Mouse (Mus musculus) heart, embryonic 16.5 days (tissue): ENCODE measurements around the gene Atp6v1f. TPM values are rescaled to one million over a fixed set of nuclear protein-coding genes. Genes with fewer than 3 reads are reported as not detected.

Experiments used
- ATAC-seq: fragments of 200-750 bp; cut with Nextera tagmentation; replicated peaks from 2 replicates; pipeline ENCODE4 v1.8.0; 2017; ENCODE audit warnings: moderate number of reproducible peaks; ENCODE audit not compliant: insufficient read depth, low FRiP score; ENCODE audit errors: extremely low read depth
- H3K27ac ChIP-seq: fragments of 300-500 bp; sonication (generic); 2 replicates; pipeline ENCODE4 v1.5.1; 2014; ENCODE audit warnings: mild to moderate bottlenecking, low read length, control low read depth, moderate library complexity
- H3K27me3 ChIP-seq: fragments of 300-500 bp; sonication (generic); 2 replicates; pipeline ENCODE4 v1.6.1; 2014; ENCODE audit warnings: low read length, mixed read lengths; ENCODE audit not compliant: control insufficient read depth, insufficient read depth
- H3K36me3 ChIP-seq: fragments of 300-500 bp; sonication (generic); 2 replicates; pipeline ENCODE4 v1.6.1; 2014; ENCODE audit not compliant: control insufficient read depth, insufficient read depth
- H3K4me1 ChIP-seq: fragments of 300-500 bp; sonication (generic); 2 replicates; pipeline ENCODE4 v1.6.1; 2014; ENCODE audit warnings: low read length, mixed read lengths; ENCODE audit not compliant: control insufficient read depth, insufficient read depth
- H3K4me2 ChIP-seq: fragments of 300-500 bp; sonication (generic); 2 replicates; pipeline ENCODE4 v1.6.1; 2014; ENCODE audit warnings: low read depth, mild to moderate bottlenecking, control low read depth, low read length
- H3K4me3 ChIP-seq: fragments of 300-500 bp; sonication (generic); 2 replicates; pipeline ENCODE4 v1.5.1; 2014; ENCODE audit warnings: mild to moderate bottlenecking, control low read depth, low read length
- H3K9ac ChIP-seq: fragments of 300-500 bp; sonication (generic); 2 replicates; pipeline ENCODE4 v1.6.1; 2014; ENCODE audit warnings: low read length, control low read depth
- H3K9me3 ChIP-seq: fragments of 300-500 bp; sonication (generic); replicated peaks from 2 replicates; pipeline ENCODE4 v1.6.1; 2016; ENCODE audit warnings: low read length; ENCODE audit not compliant: control insufficient read depth
- WGBS: fragments of 180-500 bp; shearing (Covaris S2); extraction: QIAGEN DNeasy Blood & Tissue Kit; methylation state at CpG from one replicate; pipeline ENCODE4 v1.1.7; 2014; 5-methylcytosine and 5-hydroxymethylcytosine counted together
- polyA plus RNA-seq: library from polyadenylated mRNA; unstranded; fragments of >200 nt; fragmentation: Nextera tagmentation; extraction: Ambion mirVana; gene quantifications from 2 replicates; pipeline ENCODE4 v1.2.1, GENCODE M21; 2015

Gene Atp6v1f
- polyA plus RNA-seq, 1 experiment from 2014 or later, result 197 TPM

GRCm38 (mm10) chr6:29482691-29483090 is 15.2 kb downstream of the Atp6v1f start:
- Histone ChIP-seq H3K4me2 (no peak overlapping the region), H3K4me3 (no peak overlapping the region), H3K27me3 (no peaks in the 10 kb centered on the region), H3K4me1 (0 out of 2 replicates have a peak, but pooled peaks cover 4% of the 10 kb centered on the region), H3K36me3 (no peaks in the 10 kb centered on the region), H3K9ac (no peak overlapping the region), H3K27ac (no peak overlapping the region), H3K9me3 (no peaks in the 10 kb centered on the region)
- ATAC-seq, result no peak
- 92% methylated on average over 13 of the region's 13 CpGs for WGBS

DNA sequence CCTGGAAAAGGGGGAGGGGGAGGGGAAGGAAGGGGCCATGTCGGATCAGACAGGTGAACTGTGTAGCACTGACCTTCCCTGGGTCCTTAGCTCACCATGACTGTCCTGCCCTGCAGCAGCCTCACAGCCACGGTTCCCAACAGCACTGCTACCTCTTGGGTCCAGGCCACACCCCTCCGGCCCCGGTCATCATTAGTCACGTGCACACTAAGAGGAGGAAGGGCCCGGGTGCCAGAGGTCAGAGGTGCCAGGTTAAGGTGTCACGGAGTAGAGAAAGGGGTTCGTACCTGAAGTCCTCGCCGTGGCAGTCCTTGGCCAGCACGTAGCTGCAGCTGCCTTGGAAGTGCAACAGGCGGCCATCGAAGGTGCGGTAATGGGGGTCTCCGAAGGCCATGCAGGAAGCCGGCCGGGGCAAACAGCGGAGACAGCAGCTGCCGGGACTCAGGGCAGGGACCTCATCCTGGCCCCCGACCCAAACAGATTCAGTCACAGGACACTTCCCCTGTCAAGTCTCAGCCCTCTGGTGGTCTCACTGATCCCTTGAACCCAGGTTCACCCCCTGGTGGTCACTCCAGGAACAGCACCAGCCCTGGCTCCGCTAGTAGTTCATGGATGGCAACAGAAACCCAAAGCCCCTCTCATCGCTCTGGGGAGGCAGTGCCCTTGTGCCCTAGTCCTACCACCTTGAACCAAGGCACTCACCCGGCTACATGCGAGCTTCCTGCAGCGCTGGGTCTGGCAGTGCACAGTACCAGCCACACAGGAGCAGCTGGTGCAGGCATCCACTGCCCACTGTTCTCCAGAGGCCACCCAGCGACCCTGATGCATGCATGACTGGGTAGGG is 17.4 kb downstream of the Atp6v1f start:
- H3K27ac ChIP-seq, result no peak overlapping the region
- H3K4me3 ChIP-seq, result peak overlapping the region; percentile 55
- 6% methylated on average over 26 of the region's 26 CpGs for WGBS

DNA sequence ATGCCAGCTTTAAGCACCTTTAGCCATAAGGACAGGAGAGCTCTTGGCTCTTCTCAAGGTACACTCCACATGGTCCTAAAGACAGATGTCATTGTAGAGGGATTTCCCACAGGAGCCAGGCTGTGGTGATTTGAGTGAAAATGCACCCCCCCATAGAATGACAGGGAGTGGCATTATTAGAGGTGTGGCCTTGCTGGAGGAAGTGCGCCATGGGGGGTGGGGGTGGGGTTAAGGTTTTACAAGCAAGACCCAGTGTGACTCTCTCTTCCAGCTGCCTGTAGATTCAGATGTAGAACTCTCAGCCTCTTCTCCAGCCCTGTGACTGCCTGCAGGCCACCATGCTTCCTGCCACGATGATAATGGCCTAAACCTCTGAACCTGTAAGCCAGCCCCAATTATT is 18.4 kb downstream of the Atp6v1f start:
- 38% methylated on average over 2 of the region's 2 CpGs for WGBS
- Histone ChIP-seq H3K9me3 (no peaks in the 10 kb centered on the region), H3K4me3 (no peak overlapping the region), H3K27ac (no peak overlapping the region), H3K4me1 (0 out of 2 replicates have a peak, but pooled peaks cover 4% of the 10 kb centered on the region), H3K27me3 (no peaks in the 10 kb centered on the region), H3K9ac (no peak overlapping the region), H3K4me2 (no peak overlapping the region), H3K36me3 (no peaks in the 10 kb centered on the region)
- no peak for ATAC-seq

More for the DNA sequence above, 17.4 kb downstream of the Atp6v1f start:
- peak; percentile 64 for ATAC-seq
- H3K4me2 ChIP-seq, result peak overlapping the region; percentile 93
- 0 out of 2 replicates have a peak, but pooled peaks cover 4% of the 10 kb centered on the region for H3K4me1 ChIP-seq
- no peaks in the 10 kb centered on the region for H3K36me3 ChIP-seq
- H3K9ac ChIP-seq, result peak overlapping the region; percentile 58
- H3K9me3 ChIP-seq, result no peaks in the 10 kb centered on the region
- H3K27me3 ChIP-seq, result no peaks in the 10 kb centered on the region

DNA sequence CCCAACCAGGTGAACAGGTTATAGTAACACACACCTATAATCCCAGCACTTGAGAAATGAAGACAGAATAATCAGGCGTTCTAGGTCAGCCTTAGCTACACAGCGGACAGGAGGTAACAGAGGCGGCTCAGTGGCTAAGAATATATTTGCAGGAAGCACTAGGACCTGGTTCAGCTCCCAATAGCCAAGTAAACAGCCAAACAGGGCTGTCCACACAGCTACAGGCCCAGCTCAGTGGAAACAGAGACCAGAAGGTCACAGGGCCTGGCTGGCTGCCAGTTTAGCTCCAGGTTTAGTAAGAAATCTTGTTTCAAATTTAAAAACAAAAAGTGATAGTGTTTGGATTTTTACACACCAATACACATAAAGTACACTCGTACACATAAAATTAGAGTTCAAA is 26.6 kb downstream of the Atp6v1f start:
- Histone ChIP-seq H3K9me3 (no peaks in the 10 kb centered on the region), H3K4me3 (no peak overlapping the region), H3K9ac (no peak overlapping the region), H3K4me2 (no peak overlapping the region), H3K27me3 (peaks cover 17% of the 10 kb centered on the region), H3K4me1 (no peaks in the 10 kb centered on the region), H3K27ac (no peak overlapping the region), H3K36me3 (no peaks in the 10 kb centered on the region)
- ATAC-seq, result no peak
- WGBS, result 65% methylated on average over 4 of the region's 4 CpGs

GRCm38 (mm10) chr6:29496270-29496669 is 28.8 kb downstream of the Atp6v1f start:
- Histone ChIP-seq H3K9ac (no peak overlapping the region), H3K36me3 (no peaks in the 10 kb centered on the region), H3K4me2 (no peak overlapping the region), H3K4me1 (no peaks in the 10 kb centered on the region), H3K4me3 (no peak overlapping the region), H3K27ac (no peak overlapping the region), H3K27me3 (peaks cover 17% of the 10 kb centered on the region), H3K9me3 (peaks cover 3% of the 10 kb centered on the region; the same call in 1 of the 2 replicates)
- 34% methylated on average over 25 of the region's 25 CpGs for WGBS
- ATAC-seq, result no peak

- no peak overlapping the region for H3K4me3 ChIP-seq
- no peak overlapping the region for H3K4me2 ChIP-seq
- H3K36me3 ChIP-seq, result no peaks in the 10 kb centered on the region
- 25% methylated on average over 2 of the region's 2 CpGs for WGBS
- H3K27me3 ChIP-seq, result peaks cover 17% of the 10 kb centered on the region
- ATAC-seq, result no peak
- H3K9ac ChIP-seq, result no peak overlapping the region
- peaks cover 3% of the 10 kb centered on the region; the same call in 1 of the 2 replicates for H3K9me3 ChIP-seq
- no peaks in the 10 kb centered on the region for H3K4me1 ChIP-seq
- no peak overlapping the region for H3K27ac ChIP-seq
These were observed 30.3 kb downstream of the Atp6v1f start for GRCm38 (mm10) chr6:29497791-29498190.

- WGBS, result 81% methylated on average over 7 of the region's 7 CpGs
- Histone ChIP-seq H3K27ac (no peak overlapping the region), H3K4me1 (no peaks in the 10 kb centered on the region), H3K4me2 (no peak overlapping the region), H3K27me3 (peaks cover 17% of the 10 kb centered on the region), H3K36me3 (no peaks in the 10 kb centered on the region), H3K9me3 (peaks cover 3% of the 10 kb centered on the region; the same call in 1 of the 2 replicates), H3K4me3 (no peak overlapping the region), H3K9ac (no peak overlapping the region)
- no peak for ATAC-seq
These were observed 32.7 kb downstream of the Atp6v1f start for GRCm38 (mm10) chr6:29500177-29500576.

DNA sequence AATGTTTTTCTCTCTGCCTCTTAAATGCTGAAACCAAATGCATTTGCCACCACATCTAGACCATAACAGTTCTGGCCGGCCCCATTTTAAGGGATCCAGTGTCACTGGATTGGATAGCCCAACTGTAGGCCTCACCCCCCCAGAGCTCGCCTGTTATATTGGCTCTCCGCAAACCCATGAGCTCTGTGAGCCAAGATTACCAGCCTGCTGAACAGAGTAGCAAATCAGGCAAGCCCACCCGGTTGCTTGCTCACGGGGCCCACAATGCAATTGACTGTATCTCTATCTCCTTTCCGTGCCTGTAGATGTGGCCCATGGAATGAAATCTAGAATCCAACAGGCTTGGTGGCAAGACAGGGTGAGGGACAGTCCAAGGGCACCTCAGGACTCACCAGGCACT is 33.3 kb downstream of the Atp6v1f start:
- WGBS, result 87% methylated on average over 6 of the region's 6 CpGs
- no peaks in the 10 kb centered on the region for H3K4me1 ChIP-seq
- peaks cover 3% of the 10 kb centered on the region; the same call in 1 of the 2 replicates for H3K9me3 ChIP-seq
- peaks cover 14% of the 10 kb centered on the region for H3K27me3 ChIP-seq
- H3K27ac ChIP-seq, result no peak overlapping the region
- H3K4me2 ChIP-seq, result no peak overlapping the region
- no peak for ATAC-seq
- no peaks in the 10 kb centered on the region for H3K36me3 ChIP-seq
- no peak overlapping the region for H3K9ac ChIP-seq
- H3K4me3 ChIP-seq, result no peak overlapping the region

- Histone ChIP-seq H3K36me3 (no peaks in the 10 kb centered on the region), H3K27ac (no peak overlapping the region), H3K4me3 (no peak overlapping the region), H3K9ac (no peak overlapping the region), H3K27me3 (peaks cover 8% of the 10 kb centered on the region), H3K4me1 (no peaks in the 10 kb centered on the region), H3K9me3 (peaks cover 3% of the 10 kb centered on the region; the same call in 1 of the 2 replicates), H3K4me2 (no peak overlapping the region)
- ATAC-seq, result no peak
- 91% methylated on average over 1 of the region's 1 CpGs for whole genome bisulfite sequencing
These were observed 34.1 kb downstream of the Atp6v1f start for GRCm38 (mm10) chr6:29501599-29501998.
